Mouse (Mus musculus) embryonic facial prominence, embryonic 11.5 days (tissue): Measurements from ENCODE around the gene Scarf1. TPM values are rescaled to one million over a fixed set of nuclear protein-coding genes. Genes with fewer than 3 reads are reported as not detected.
"Not testable (repeated sequence)": the region's sequence is repeated elsewhere in the genome, so short reads cannot be mapped to it uniquely, and the experiment has no call there.

Experiments used
- ATAC-seq: fragments of 200-750 bp; cut with Nextera tagmentation; replicated peaks from 2 replicates; pipeline ENCODE4 v1.8.0; 2017; ENCODE audit warnings: low read depth; ENCODE audit not compliant: insufficient number of reproducible peaks, low FRiP score, low TSS enrichment
- DNase-seq: peaks from one replicate; pipeline ENCODE4 v3.0.0-alpha.2; 2015; ENCODE audit warnings: low spot score
- H3K27ac ChIP-seq: fragments of 300-500 bp; sonication (generic); replicated peaks from 2 replicates; pipeline ENCODE4 v1.5.1; 2014; ENCODE audit warnings: mild to moderate bottlenecking, low read depth, low read length, control low read depth
- H3K27me3 ChIP-seq: fragments of 300-500 bp; sonication (generic); 2 replicates; pipeline ENCODE4 v1.6.1; 2014; ENCODE audit warnings: mild to moderate bottlenecking, low read length, moderate library complexity, mixed read lengths; ENCODE audit not compliant: control insufficient read depth, insufficient read depth
- H3K36me3 ChIP-seq: fragments of 300-500 bp; sonication (generic); replicated peaks from 2 replicates; pipeline ENCODE4 v1.6.1; 2014; ENCODE audit warnings: low read depth, mild to moderate bottlenecking, low read length, moderate library complexity, mixed read lengths; ENCODE audit not compliant: control insufficient read depth, insufficient read depth
- H3K4me1 ChIP-seq: fragments of 300-500 bp; sonication (generic); 2 replicates; pipeline ENCODE4 v1.6.1; 2014; ENCODE audit warnings: low read length, mixed read lengths; ENCODE audit not compliant: control insufficient read depth, insufficient read depth
- H3K4me2 ChIP-seq: fragments of 300-500 bp; sonication (generic); 2 replicates; pipeline ENCODE4 v1.6.1; 2014; ENCODE audit warnings: low read depth, mild to moderate bottlenecking, control low read depth, low read length, moderate library complexity
- H3K4me3 ChIP-seq: fragments of 300-500 bp; sonication (generic); 2 replicates; pipeline ENCODE4 v1.5.1; 2014; ENCODE audit warnings: low read depth, low read length, control low read depth
- H3K9ac ChIP-seq: fragments of 300-500 bp; sonication (generic); replicated peaks from 2 replicates; pipeline ENCODE4 v1.6.1; 2014; ENCODE audit warnings: mild to moderate bottlenecking, control low read depth, low read length
- H3K9me3 ChIP-seq: fragments of 300-500 bp; sonication (generic); replicated peaks from 2 replicates; pipeline ENCODE4 v1.6.1; 2016; ENCODE audit warnings: mild to moderate bottlenecking, low read length, inconsistent platforms, mixed read lengths; ENCODE audit not compliant: control insufficient read depth
- WGBS: fragments of 180-500 bp; shearing (Covaris S2); extraction: QIAGEN DNeasy Blood & Tissue Kit; methylation state at CpG from one replicate; pipeline ENCODE4 v1.1.7; 2014; 5-methylcytosine and 5-hydroxymethylcytosine counted together
- polyA plus RNA-seq: library from polyadenylated mRNA; unstranded; fragments of >200 nt; fragmentation: Nextera tagmentation; extraction: Ambion mirVana; gene quantifications from 2 replicates; pipeline ENCODE4 v1.2.1, GENCODE M21; 2014

The Scarf1 gene
- polyA plus RNA-seq, 1 experiment from 2014 or later = 2.7 TPM

GRCm38 (mm10) chr11:75546057-75546456, 32.7 kb downstream of the Scarf1 start:
- Histone ChIP-seq H3K9me3 (no peaks in the 10 kb centered on the region), H3K4me2 (no peak overlapping the region), H3K27me3 (no peaks in the 10 kb centered on the region), H3K4me1 (peaks cover 4% of the 10 kb centered on the region; the same call in 1 of the 2 replicates), H3K9ac (no peak overlapping the region), H3K27ac (no peak overlapping the region), H3K36me3 (no peaks in the 10 kb centered on the region), H3K4me3 (no peak overlapping the region)
- DNase-seq (no peak), ATAC-seq (no peak)
- WGBS = 73% methylated on average over 4 of the region's 4 CpGs

DNA sequence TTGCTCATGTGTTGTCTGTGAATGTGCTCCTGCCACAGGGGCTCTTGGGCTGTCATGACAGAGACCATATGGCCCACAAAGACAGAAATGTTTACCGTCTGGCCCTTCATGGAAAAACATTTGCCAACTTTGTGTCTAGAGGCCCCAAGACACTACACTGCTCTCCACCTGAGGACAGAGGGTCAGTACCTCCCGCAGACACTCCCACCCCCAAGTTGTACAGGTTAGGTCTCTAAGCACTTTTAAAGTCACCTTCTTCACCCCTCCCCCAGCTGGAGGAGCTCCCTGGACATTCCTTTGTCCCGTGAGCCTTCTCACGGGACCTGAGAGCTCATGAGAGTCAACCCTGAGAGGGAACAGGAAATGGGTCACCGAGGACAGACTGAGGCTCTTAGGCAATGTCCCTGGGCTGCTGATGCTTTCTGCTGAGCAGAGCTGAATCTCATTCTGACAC, 36.3 kb downstream of the Scarf1 start:
- no peak overlapping the region for H3K4me3 ChIP-seq
- peaks cover 10% of the 10 kb centered on the region; the same call in 1 of the 2 replicates for H3K4me1 ChIP-seq
- H3K36me3 ChIP-seq = no peaks in the 10 kb centered on the region
- 39% methylated on average over 5 of the region's 5 CpGs for WGBS
- H3K27ac ChIP-seq = no peak overlapping the region
- H3K9ac ChIP-seq = no peak overlapping the region
- no peaks in the 10 kb centered on the region for H3K9me3 ChIP-seq
- H3K4me2 ChIP-seq = no peak overlapping the region
- DNase-seq (no peak), ATAC-seq (no peak)
- no peaks in the 10 kb centered on the region for H3K27me3 ChIP-seq

DNA sequence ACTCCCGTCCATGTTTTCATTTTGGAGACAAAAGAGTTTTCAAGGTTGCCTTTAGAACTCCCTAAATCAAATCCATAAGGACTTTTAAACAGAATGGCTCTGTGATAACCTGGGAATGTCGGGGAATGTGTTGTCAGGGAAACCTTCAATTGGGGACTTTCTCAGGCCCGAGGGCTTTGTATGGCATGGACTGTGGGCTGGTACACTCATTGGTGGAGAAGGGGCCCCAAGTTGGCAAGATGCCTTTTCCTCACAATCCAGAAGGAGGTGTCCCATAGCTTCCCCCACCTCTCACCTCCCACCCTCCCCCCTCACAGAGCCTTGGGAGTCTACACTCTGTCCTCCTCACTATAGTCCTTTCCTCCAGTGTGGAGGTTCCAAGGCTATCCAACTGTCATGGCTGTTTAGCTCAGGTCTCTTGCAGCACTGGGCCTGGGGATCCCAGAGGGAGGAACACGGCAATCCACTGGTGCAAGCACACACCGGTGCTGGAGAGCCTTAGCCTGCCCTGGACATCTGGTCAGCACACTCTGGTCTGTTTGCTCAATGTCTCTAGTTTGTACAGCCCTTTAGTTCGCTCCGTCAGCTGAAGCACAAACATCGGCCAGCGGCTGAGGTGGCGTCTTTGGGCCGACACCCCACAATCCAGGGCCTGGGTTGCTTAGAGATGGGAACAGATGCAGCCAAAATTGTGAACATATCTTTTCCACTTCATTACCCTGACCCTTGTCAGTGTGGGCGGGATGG, 37.0 kb downstream of the Scarf1 start:
- 53% methylated on average over 12 of the region's 12 CpGs for WGBS
- Histone ChIP-seq H3K27ac (no peak overlapping the region), H3K9me3 (no peaks in the 10 kb centered on the region), H3K4me1 (peaks cover 10% of the 10 kb centered on the region; the same call in 1 of the 2 replicates), H3K4me3 (no peak overlapping the region), H3K4me2 (no peak overlapping the region), H3K9ac (no peak overlapping the region), H3K27me3 (no peaks in the 10 kb centered on the region), H3K36me3 (no peaks in the 10 kb centered on the region)
- 0 out of 2 replicates have a peak, but pooled peaks have one; percentile 27 for ATAC-seq
- DNase-seq = no peak

- H3K4me3 ChIP-seq = no peak overlapping the region
- H3K9me3 ChIP-seq = no peaks in the 10 kb centered on the region
- ATAC-seq (no peak), DNase-seq (no peak)
- no peak overlapping the region for H3K9ac ChIP-seq
- no peaks in the 10 kb centered on the region for H3K27me3 ChIP-seq
- H3K4me2 ChIP-seq = no peak overlapping the region
- 91% methylated on average over 5 of the region's 5 CpGs for WGBS
- H3K4me1 ChIP-seq = peaks cover 10% of the 10 kb centered on the region; the same call in 1 of the 2 replicates
- no peaks in the 10 kb centered on the region for H3K36me3 ChIP-seq
- H3K27ac ChIP-seq = no peak overlapping the region
Measured at GRCm38 (mm10) chr11:75551321-75551720, 38.0 kb downstream of the Scarf1 start.

DNA sequence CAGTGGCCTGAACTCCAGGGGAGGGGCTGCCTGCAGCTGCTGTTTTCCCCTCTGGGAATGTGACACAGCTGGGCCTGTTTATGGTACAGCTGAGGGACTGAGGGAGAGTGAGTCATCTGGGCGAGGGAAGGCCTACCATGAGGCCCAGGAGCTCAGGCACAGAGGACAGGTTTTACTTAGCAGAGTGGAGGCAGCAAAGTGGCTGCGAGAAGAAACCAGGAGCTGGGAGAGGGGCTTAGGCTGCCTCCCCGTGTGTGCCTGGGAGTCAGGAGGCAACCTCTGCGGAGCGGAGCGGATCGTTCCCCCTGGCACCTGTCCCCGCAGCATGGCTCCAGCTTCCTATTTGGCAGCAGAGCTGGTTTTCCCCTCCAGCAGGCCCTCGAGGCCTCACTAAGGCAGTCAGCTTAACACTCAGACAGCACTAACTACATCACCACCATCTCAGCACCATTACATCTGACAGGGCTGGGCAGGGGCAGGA, 38.7 kb downstream of the Scarf1 start:
- Histone ChIP-seq H3K27me3 (no peaks in the 10 kb centered on the region), H3K36me3 (no peaks in the 10 kb centered on the region), H3K4me2 (no peak overlapping the region), H3K9ac (peak overlapping the region; percentile 25; the same call in 1 of the 2 replicates), H3K4me3 (no peak overlapping the region), H3K4me1 (peaks cover 10% of the 10 kb centered on the region; the same call in 1 of the 2 replicates), H3K9me3 (no peaks in the 10 kb centered on the region), H3K27ac (no peak overlapping the region)
- ATAC-seq = no peak
- peak; percentile 31 for DNase-seq
- WGBS = 68% methylated on average over 9 of the region's 9 CpGs

DNA sequence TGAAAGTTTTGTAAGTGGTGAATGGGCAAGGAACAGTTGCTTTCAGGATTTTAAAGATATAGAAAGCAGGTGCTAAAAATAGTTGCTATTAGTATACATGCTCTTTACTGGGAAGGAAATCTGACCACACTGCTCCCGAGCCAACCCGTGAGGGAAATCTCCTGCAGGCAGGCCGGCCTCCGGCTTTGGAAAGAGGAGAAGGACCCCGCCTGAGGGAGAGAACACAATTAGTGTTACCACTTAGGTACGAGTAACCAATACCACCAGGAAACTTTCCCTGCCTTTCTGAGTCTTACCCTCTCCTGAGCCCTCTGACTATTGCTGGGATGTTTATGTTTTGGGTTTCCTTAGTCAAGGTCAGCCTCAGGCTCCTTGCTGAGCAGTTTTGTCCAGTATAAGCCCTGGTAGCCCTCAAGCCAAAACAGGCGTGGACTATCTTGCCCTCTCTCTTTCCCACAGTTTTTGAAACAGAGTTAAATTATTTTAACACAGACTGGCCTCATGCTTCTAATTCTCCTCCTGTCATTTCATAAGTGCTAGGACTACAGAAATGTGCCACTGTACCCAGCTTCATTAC, 39.7 kb downstream of the Scarf1 start:
- Histone ChIP-seq H3K4me2 (no peak overlapping the region), H3K27me3 (no peaks in the 10 kb centered on the region), H3K27ac (no peak overlapping the region), H3K4me1 (peaks cover 10% of the 10 kb centered on the region; the same call in 1 of the 2 replicates), H3K4me3 (no peak overlapping the region), H3K9ac (no peak overlapping the region), H3K36me3 (no peaks in the 10 kb centered on the region), H3K9me3 (no peaks in the 10 kb centered on the region)
- WGBS = 17% methylated on average over 7 of the region's 7 CpGs
- DNase-seq (peak; percentile 70), ATAC-seq (no peak)

DNA sequence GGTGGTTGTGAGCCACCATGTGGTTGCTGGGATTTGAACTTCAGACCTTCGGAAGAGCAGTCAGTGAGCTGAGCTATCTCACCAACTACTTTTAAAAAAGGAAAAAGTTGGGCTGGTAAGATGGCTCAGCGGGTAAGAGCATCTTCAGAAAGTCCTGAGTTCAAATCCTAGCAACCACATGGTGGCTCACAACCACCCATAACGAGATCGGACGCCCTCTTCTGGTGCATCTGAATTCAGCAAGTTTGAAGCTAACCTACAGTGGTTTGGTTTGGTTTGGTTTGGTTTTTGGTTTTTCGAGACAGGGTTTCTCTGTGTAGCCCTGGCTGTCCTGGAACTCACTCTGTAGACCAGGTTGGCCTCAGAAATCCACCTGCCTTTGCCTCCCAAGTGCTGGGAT, 42.7 kb downstream of the Scarf1 start:
- H3K4me3 ChIP-seq, ATAC-seq, H3K9ac ChIP-seq, H3K27ac ChIP-seq, H3K9me3 ChIP-seq, H3K4me2 ChIP-seq, H3K36me3 ChIP-seq, H3K27me3 ChIP-seq, DNase-seq, H3K4me1 ChIP-seq: not testable (repeated sequence)
- WGBS = 95% methylated on average over 6 of the region's 6 CpGs

DNA sequence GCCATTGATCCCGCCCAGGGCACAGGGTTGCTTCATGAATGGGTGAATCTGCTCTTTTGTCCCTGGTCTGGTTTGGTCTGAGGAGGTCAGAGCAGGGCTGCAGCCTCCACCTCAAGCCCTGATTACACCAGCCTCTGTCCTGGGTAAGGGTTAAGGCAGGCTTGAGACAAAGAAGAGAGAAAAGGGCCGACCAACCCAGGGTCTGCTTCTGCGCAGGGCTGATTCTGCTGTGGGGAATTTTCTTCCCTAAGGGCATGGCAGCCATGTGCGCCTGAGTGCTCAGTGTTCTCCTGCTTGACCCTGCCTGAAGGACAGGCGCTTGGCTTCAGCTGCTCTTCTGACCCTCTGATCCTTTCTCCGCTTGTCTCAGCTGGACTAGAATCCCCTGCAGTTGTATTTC, 43.8 kb downstream of the Scarf1 start:
- Histone ChIP-seq H3K36me3 (no peaks in the 10 kb centered on the region), H3K4me1 (0 out of 2 replicates have a peak, but pooled peaks cover 1% of the 10 kb centered on the region), H3K27ac (no peak overlapping the region), H3K4me2 (no peak overlapping the region), H3K27me3 (no peaks in the 10 kb centered on the region), H3K4me3 (no peak overlapping the region), H3K9ac (no peak overlapping the region), H3K9me3 (no peaks in the 10 kb centered on the region)
- 54% methylated on average over 6 of the region's 6 CpGs for WGBS
- DNase-seq (no peak), ATAC-seq (no peak)
